Mouse (Mus musculus) heart, embryonic 15.5 days (tissue): ENCODE data around the gene Hmga1. TPM values are rescaled to one million over a fixed set of nuclear protein-coding genes. Genes with fewer than 3 reads are reported as not detected.

ENCODE experiments used
- ATAC-seq: fragments of 200-750 bp; cut with Nextera tagmentation; replicated peaks from 2 replicates; pipeline ENCODE4 v1.8.0; 2017; ENCODE audit warnings: low read depth, moderate TSS enrichment; ENCODE audit not compliant: insufficient number of reproducible peaks, insufficient read depth, low FRiP score
- H3K27ac ChIP-seq: fragments of 300-500 bp; sonication (generic); 2 replicates; pipeline ENCODE4 v1.5.1; 2015; ENCODE audit warnings: mild to moderate bottlenecking, inconsistent platforms
- H3K27me3 ChIP-seq: fragments of 300-500 bp; sonication (generic); 2 replicates; pipeline ENCODE4 v1.6.1; 2015; ENCODE audit warnings: inconsistent platforms
- H3K36me3 ChIP-seq: fragments of 300-500 bp; sonication (generic); 2 replicates; pipeline ENCODE4 v1.6.1; 2015; ENCODE audit warnings: mild to moderate bottlenecking, inconsistent platforms
- H3K4me1 ChIP-seq: fragments of 300-500 bp; sonication (generic); replicated peaks from 2 replicates; pipeline ENCODE4 v1.6.1; 2015; ENCODE audit warnings: inconsistent platforms
- H3K4me2 ChIP-seq: fragments of 300-500 bp; sonication (generic); 2 replicates; pipeline ENCODE4 v1.6.1; 2015; ENCODE audit warnings: inconsistent platforms, mild to moderate bottlenecking, moderate library complexity
- H3K4me3 ChIP-seq: fragments of 300-500 bp; sonication (generic); 2 replicates; pipeline ENCODE4 v1.5.1; 2015; ENCODE audit warnings: mild to moderate bottlenecking, inconsistent platforms
- H3K9ac ChIP-seq: fragments of 300-500 bp; sonication (generic); 2 replicates; pipeline ENCODE4 v1.6.1; 2015; ENCODE audit warnings: mild to moderate bottlenecking, inconsistent platforms
- H3K9me3 ChIP-seq: fragments of 300-500 bp; sonication (generic); replicated peaks from 2 replicates; pipeline ENCODE4 v1.6.1; 2016; ENCODE audit warnings: inconsistent platforms
- whole genome bisulfite sequencing: fragments of 180-500 bp; shearing (Covaris S2); methylation state at CpG from one replicate; pipeline ENCODE4 v1.1.7; 2015; ENCODE audit warnings: mixed read lengths; 5-methylcytosine and 5-hydroxymethylcytosine counted together
- polyA plus RNA-seq: library from polyadenylated mRNA; unstranded; fragments of >200 nt; fragmentation: Nextera tagmentation; extraction: Ambion mirVana; gene quantifications from 2 replicates; pipeline ENCODE4 v1.2.1, GENCODE M21; 2015

The Hmga1 gene
- 95.0 and 152 TPM in 2 replicates for polyA plus RNA-seq

- Histone ChIP-seq H3K4me2 (peak within 1 kb of the TSS; percentile 90), H3K9ac (peak within 1 kb of the TSS; percentile 92), H3K4me1 (peaks cover 44% of the 10 kb centered on the region), H3K27me3 (no peaks in the 10 kb centered on the region), H3K4me3 (peak within 1 kb of the TSS; percentile 83), H3K27ac (peak within 1 kb of the TSS; percentile 96), H3K9me3 (no peaks in the 10 kb centered on the region), H3K36me3 (no peaks in the 10 kb centered on the region)
- peak; percentile 79 for ATAC-seq
- WGBS: under 1% methylated on average over 79 of the region's 79 CpGs
These were observed at the start of gene Hmga1 for GRCm38 (mm10) chr17:27556315-27557011. Gene Hmga1 (plus strand): TSS chr17:27556497.

DNA sequence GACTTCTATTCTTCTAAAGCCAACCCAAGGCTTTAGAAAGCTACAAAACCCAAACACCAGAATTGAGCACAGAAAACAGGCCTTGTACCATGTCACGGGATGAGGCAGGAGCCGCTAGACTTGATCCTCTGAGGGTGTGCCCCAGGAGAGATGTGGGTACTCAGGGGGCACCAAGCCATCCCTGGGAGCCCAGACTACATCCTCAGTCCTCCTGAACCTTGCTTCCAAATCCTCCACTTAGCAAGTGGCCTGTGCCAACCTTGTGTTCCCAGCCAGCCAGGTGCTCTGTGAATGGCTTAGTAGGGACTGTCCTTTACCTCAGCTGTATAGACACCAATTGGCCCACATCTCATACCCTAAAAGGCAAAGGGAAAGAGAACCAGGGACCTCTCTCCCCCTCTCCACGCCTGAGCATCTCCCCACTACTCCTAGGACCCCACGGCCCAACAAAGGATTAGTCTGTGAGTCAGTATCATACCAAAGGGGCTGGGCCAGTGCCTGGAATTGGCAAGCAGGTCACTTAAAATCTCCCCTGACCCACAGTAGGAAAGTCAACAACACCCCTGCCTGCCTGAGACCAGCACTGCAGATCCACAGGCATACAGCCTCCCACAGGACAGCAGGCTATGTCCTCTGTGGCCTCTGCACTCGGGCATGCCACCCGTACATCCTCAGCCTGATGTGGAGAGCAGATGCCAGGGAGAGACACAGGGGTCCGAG, 49.3 kb upstream of the Hmga1 start:
- peaks cover 3% of the 10 kb centered on the region for H3K4me1 ChIP-seq
- H3K36me3 ChIP-seq: no peaks in the 10 kb centered on the region
- H3K9me3 ChIP-seq: no peaks in the 10 kb centered on the region
- H3K4me2 ChIP-seq: no peak overlapping the region
- WGBS: 81% methylated on average over 7 of the region's 7 CpGs
- H3K9ac ChIP-seq: no peak overlapping the region
- ATAC-seq: no peak
- H3K27me3 ChIP-seq: peaks cover 100% of the 10 kb centered on the region
- no peak overlapping the region for H3K27ac ChIP-seq
- H3K4me3 ChIP-seq: no peak overlapping the region

DNA sequence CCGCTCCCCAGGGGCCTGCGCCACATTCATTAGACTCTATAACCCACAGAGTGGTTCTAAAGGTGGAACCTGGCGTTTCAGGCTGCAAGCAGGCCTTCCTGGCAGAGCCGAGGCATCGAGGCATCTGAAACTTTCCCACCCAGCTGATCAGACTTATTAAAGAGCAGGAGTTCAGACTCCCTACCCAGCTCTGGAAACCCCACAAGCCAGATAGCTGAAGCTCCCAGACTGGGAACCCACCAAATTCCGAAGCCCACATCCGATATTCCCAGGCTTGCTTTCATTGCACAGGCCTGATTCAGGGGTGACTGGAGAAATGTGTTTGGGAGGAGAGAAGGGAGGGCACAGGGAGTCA, 48.7 kb upstream of the Hmga1 start:
- ATAC-seq: no peak
- H3K4me3 ChIP-seq: no peak overlapping the region
- H3K9me3 ChIP-seq: no peaks in the 10 kb centered on the region
- H3K27ac ChIP-seq: no peak overlapping the region
- H3K27me3 ChIP-seq: peaks cover 100% of the 10 kb centered on the region
- WGBS: 84% methylated on average over 7 of the region's 7 CpGs
- no peaks in the 10 kb centered on the region for H3K36me3 ChIP-seq
- H3K4me1 ChIP-seq: peaks cover 9% of the 10 kb centered on the region
- no peak overlapping the region for H3K9ac ChIP-seq
- H3K4me2 ChIP-seq: no peak overlapping the region

DNA sequence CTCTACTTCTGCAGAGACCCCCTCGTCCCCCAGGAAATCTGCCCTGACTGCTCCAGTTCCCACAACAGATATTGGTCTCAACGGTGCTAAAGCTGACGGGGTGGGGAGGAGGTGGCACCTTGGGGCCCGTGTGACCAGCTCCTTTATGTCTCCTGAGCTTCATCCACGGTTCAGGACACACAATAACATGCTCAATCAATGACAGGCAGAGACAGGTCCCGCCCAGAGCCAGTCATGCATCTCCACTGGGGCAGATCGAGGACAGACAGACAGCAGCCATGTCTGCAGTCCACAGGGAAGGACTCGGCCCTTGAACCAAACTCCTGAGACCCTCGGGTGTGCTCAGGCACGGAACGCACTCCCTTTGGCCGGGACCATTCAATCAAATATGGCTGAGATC, 48.3 kb upstream of the Hmga1 start:
- WGBS: 66% methylated on average over 12 of the region's 12 CpGs
- H3K27me3 ChIP-seq: peaks cover 100% of the 10 kb centered on the region
- ATAC-seq: no peak

DNA sequence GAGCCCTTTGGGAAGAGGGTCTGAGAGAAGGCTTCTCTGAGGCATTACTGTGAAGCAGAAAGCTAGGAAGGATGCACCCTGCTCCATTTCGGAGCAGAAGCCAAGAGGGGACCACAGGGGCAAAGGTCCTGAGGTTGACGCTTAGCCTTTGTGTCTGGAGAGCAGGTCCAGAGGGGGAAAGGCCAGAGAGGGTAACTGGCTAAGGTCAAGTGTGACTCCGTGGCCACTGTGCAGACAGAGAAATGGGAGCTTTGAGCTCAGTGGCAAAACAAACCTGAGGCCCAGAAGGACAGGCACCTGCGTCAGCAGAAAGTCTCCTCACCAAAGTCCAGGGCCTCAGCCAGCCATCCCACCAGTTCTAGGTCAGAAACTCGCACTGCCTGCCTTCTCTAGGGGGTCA, 47.8 kb upstream of the Hmga1 start:
- WGBS: 65% methylated on average over 5 of the region's 5 CpGs
- H3K36me3 ChIP-seq: no peaks in the 10 kb centered on the region
- no peak overlapping the region for H3K9ac ChIP-seq
- no peak for ATAC-seq
- H3K27me3 ChIP-seq: peaks cover 100% of the 10 kb centered on the region
- H3K4me3 ChIP-seq: no peak overlapping the region
- H3K9me3 ChIP-seq: no peaks in the 10 kb centered on the region
- no peak overlapping the region for H3K4me2 ChIP-seq
- H3K27ac ChIP-seq: no peak overlapping the region
- peaks cover 18% of the 10 kb centered on the region for H3K4me1 ChIP-seq

More for the DNA sequence above, 48.3 kb upstream of the Hmga1 start:
- Histone ChIP-seq H3K4me3 (no peak overlapping the region), H3K27ac (no peak overlapping the region), H3K36me3 (no peaks in the 10 kb centered on the region), H3K9ac (no peak overlapping the region), H3K4me2 (no peak overlapping the region), H3K4me1 (peaks cover 13% of the 10 kb centered on the region), H3K9me3 (no peaks in the 10 kb centered on the region)

DNA sequence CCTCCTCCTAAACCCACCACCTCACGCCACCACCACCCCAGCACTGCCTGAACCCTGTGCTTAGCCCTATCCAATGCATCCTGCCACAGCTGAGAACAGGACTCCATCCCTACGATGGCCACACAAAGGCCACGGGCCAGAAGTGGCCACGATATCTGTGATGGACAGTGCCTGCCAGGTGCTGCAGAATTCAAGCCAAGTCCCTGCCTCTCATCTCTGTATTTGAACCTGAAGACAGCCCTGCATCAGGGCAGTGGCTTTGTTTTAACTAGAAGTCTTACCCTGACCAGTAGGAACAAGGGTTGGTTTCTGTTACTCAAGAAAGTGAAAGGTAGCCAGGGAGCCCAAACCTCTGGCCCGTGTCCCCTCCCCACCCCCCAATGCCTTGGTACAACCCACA, 47.2 kb upstream of the Hmga1 start:
- WGBS: 69% methylated on average over 5 of the region's 5 CpGs
- Histone ChIP-seq H3K36me3 (no peaks in the 10 kb centered on the region), H3K9ac (no peak overlapping the region), H3K9me3 (no peaks in the 10 kb centered on the region), H3K4me2 (no peak overlapping the region), H3K27ac (no peak overlapping the region), H3K4me1 (peaks cover 24% of the 10 kb centered on the region), H3K27me3 (peaks cover 100% of the 10 kb centered on the region), H3K4me3 (no peak overlapping the region)
- no peak for ATAC-seq

- Histone ChIP-seq H3K27ac (no peak overlapping the region), H3K4me1 (peaks cover 24% of the 10 kb centered on the region), H3K36me3 (no peaks in the 10 kb centered on the region), H3K9ac (no peak overlapping the region), H3K4me3 (no peak overlapping the region), H3K9me3 (no peaks in the 10 kb centered on the region), H3K27me3 (peaks cover 100% of the 10 kb centered on the region), H3K4me2 (no peak overlapping the region)
- WGBS: 49% methylated on average over 9 of the region's 9 CpGs
- no peak for ATAC-seq
These were observed 45.8 kb upstream of the Hmga1 start for GRCm38 (mm10) chr17:27510258-27511124.

- no peak overlapping the region for H3K9ac ChIP-seq
- H3K4me3 ChIP-seq: no peak overlapping the region
- peaks cover 100% of the 10 kb centered on the region for H3K27me3 ChIP-seq
- no peaks in the 10 kb centered on the region for H3K36me3 ChIP-seq
- peaks cover 24% of the 10 kb centered on the region for H3K4me1 ChIP-seq
- WGBS: 81% methylated on average over 7 of the region's 7 CpGs
- no peak overlapping the region for H3K27ac ChIP-seq
- ATAC-seq: no peak
- no peaks in the 10 kb centered on the region for H3K9me3 ChIP-seq
- no peak overlapping the region for H3K4me2 ChIP-seq
These were observed 45.1 kb upstream of the Hmga1 start for GRCm38 (mm10) chr17:27511125-27511735.

GRCm38 (mm10) chr17:27511865-27512618, 44.3 kb upstream of the Hmga1 start:
- no peaks in the 10 kb centered on the region for H3K36me3 ChIP-seq
- peak overlapping the region; percentile 49; the same call in 1 of the 2 replicates for H3K9ac ChIP-seq
- H3K9me3 ChIP-seq: no peaks in the 10 kb centered on the region
- peak overlapping the region; percentile 99 for H3K4me2 ChIP-seq
- H3K27me3 ChIP-seq: peaks cover 100% of the 10 kb centered on the region
- WGBS: 1% methylated on average over 64 of the region's 64 CpGs
- H3K27ac ChIP-seq: no peak overlapping the region
- peak overlapping the region; percentile 58 for H3K4me3 ChIP-seq
- no peak for ATAC-seq
- peaks cover 24% of the 10 kb centered on the region for H3K4me1 ChIP-seq

GRCm38 (mm10) chr17:27512619-27513161, 43.6 kb upstream of the Hmga1 start:
- peak overlapping the region; percentile 49 for H3K9ac ChIP-seq
- peak overlapping the region; percentile 99 for H3K4me2 ChIP-seq
- no peak overlapping the region for H3K27ac ChIP-seq
- H3K9me3 ChIP-seq: no peaks in the 10 kb centered on the region
- WGBS: 0% methylated on average over 34 of the region's 78 CpGs
- H3K4me1 ChIP-seq: peaks cover 24% of the 10 kb centered on the region
- no peaks in the 10 kb centered on the region for H3K36me3 ChIP-seq
- H3K4me3 ChIP-seq: peak overlapping the region; percentile 58
- ATAC-seq: no peak
- peaks cover 100% of the 10 kb centered on the region for H3K27me3 ChIP-seq
